Comparison of ENCODE assay signal across 21 mouse cellular contexts in the genomic region with DNA sequence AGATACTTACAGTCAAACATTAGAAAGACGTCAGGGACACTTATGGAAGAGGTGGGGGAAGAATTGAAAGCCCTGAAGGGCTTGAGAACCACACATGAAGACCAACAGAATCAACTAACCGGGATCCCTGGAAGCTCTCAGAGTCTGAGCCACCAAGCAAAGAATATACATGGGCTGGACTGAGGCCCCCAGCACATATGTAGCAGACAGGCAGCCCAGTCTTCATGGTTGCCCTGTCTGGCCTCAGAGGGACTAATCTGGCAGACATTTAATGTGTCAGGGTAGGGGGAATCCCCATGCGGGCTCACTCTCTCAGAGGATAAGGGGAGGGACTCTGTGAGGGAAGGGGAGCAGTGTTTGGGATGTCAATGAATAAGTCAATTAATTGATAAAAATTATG.
A peak's percentile ranks its signal among the peaks of the same experiment; 100 is the strongest.
DNase-seq lines count a peak whose midpoint lies in the region; ATAC-seq and TF ChIP-seq lines count a peak whose summit lies in the region.
"Had no signal": no experiment of that assay in that cellular context is flagged by ENCODE, and none has a peak within 500 bp of the region (broad histone marks: within the 10 kb centered on the region; RNA-seq: fewer than 3 reads in every experiment).

No protein-coding gene starts in this region.

- ATAC-seq in limb, embryonic 14.5 days (ENCODE audit: low FRiP score, low read depth), result no peak
- peak; percentile 46; the same call in 1 of the 2 replicates for ATAC-seq in lung, embryonic 15.5 days (ENCODE audit: borderline replicate concordance, extremely low read depth, low FRiP score, low TSS enrichment)
- ATAC-seq: forebrain, embryonic 14.5 days; forebrain, embryonic 16.5 days had no signal

- H3K9ac ChIP-seq in limb, embryonic 14.5 days (ENCODE audit: low read depth, low read length, severe bottlenecking), result no peak overlapping the region
- H3K9ac ChIP-seq in lung, embryonic 15.5 days, result no peak overlapping the region
- H3K9ac ChIP-seq: embryonic facial prominence, embryonic 13.5 days; embryonic facial prominence, embryonic 15.5 days; forebrain, embryonic 12.5 days had no signal

- no peaks in the 10 kb centered on the region for H3K27me3 ChIP-seq in limb, embryonic 14.5 days (ENCODE audit: control insufficient read depth, insufficient read depth, low read length)
- H3K27me3 ChIP-seq in limb, embryonic 10.5 days (ENCODE audit: low read depth, poor library complexity, severe bottlenecking), result no peaks in the 10 kb centered on the region
- H3K27me3 ChIP-seq in lung, embryonic 15.5 days, result no peaks in the 10 kb centered on the region
- H3K27me3 ChIP-seq: embryonic facial prominence, embryonic 13.5 days; embryonic facial prominence, embryonic 15.5 days had no signal

- 81% methylated on average over 3 of the region's 3 CpGs for WGBS in limb, embryonic 14.5 days
- 87% methylated on average over 3 of the region's 3 CpGs for WGBS in limb, embryonic 10.5 days
- WGBS in lung, embryonic 15.5 days, result 38% methylated on average over 3 of the region's 3 CpGs

- H3K4me2 ChIP-seq in limb, embryonic 14.5 days (replicated peaks; ENCODE audit: low read depth, low read length, severe bottlenecking), result no peak overlapping the region
- H3K4me2 ChIP-seq in lung, embryonic 15.5 days, result no peak overlapping the region
- H3K4me2 ChIP-seq: embryonic facial prominence, embryonic 13.5 days; embryonic facial prominence, embryonic 15.5 days; forebrain, embryonic 12.5 days had no signal

- H3K36me3 ChIP-seq in limb, embryonic 14.5 days (ENCODE audit: control insufficient read depth, insufficient read depth, low read length), result peaks cover 48% of the 10 kb centered on the region
- H3K36me3 ChIP-seq in limb, embryonic 10.5 days, result peaks cover 100% of the 10 kb centered on the region
- peaks cover 42% of the 10 kb centered on the region for H3K36me3 ChIP-seq in lung, embryonic 15.5 days
- H3K36me3 ChIP-seq: embryonic facial prominence, embryonic 13.5 days; embryonic facial prominence, embryonic 15.5 days; forebrain, embryonic 12.5 days had no signal

- TF ChIP-seq POLR2A in limb, embryonic 14.5 days (IDR thresholded peaks at IDR 0.05; ENCODE audit: borderline replicate concordance, extremely low read depth, insufficient read depth, insufficient read length), result no peak

- H3K4me1 ChIP-seq in limb, embryonic 14.5 days (ENCODE audit: control insufficient read depth, insufficient read depth, low read length), result no peaks in the 10 kb centered on the region
- no peaks in the 10 kb centered on the region for H3K4me1 ChIP-seq in limb, embryonic 10.5 days
- peaks cover 5% of the 10 kb centered on the region; the same call in 1 of the 2 replicates for H3K4me1 ChIP-seq in lung, embryonic 15.5 days
- H3K4me1 ChIP-seq: embryonic facial prominence, embryonic 13.5 days; embryonic facial prominence, embryonic 15.5 days; forebrain, embryonic 10.5 days; forebrain, embryonic 12.5 days had no signal

- H3K4me3 ChIP-seq in limb, embryonic 14.5 days (replicated peaks; ENCODE audit: low read length), result no peak overlapping the region
- H3K4me3 ChIP-seq in limb, embryonic 10.5 days, result no peak overlapping the region
- no peak overlapping the region for H3K4me3 ChIP-seq in lung, embryonic 15.5 days
- H3K4me3 ChIP-seq: embryonic facial prominence, embryonic 13.5 days; embryonic facial prominence, embryonic 15.5 days; erythroblast, embryonic 14.5 days; forebrain, embryonic 10.5 days; forebrain, embryonic 12.5 days had no signal

- no peak for DNase-seq in limb, embryonic 14.5 days (ENCODE audit: low spot score)
- no peak for DNase-seq in limb, embryonic 10.5 days (ENCODE audit: low spot score)
- no peak for DNase-seq in lung, postnatal 4 days
- DNase-seq: adrenal gland, adult 2 months; adrenal gland, postnatal 10 days; adrenal gland, postnatal 25 days; cerebellum, adult 11 months; cerebellum, adult 18-20 months; cerebellum, adult 8-10 months; cerebellum, adult 9-11 months; cerebellum, postnatal 14 days; cerebellum, postnatal 36 days; embryo, embryonic 11 days had no signal

- H3K27ac ChIP-seq in limb, embryonic 14.5 days (replicated peaks; ENCODE audit: low read depth, low read length), result 0 out of 2 replicates have a peak overlapping the region, but pooled peaks have one; percentile 33
- no peak overlapping the region for H3K27ac ChIP-seq in limb, embryonic 10.5 days
- no peak overlapping the region for H3K27ac ChIP-seq in lung, embryonic 15.5 days
- H3K27ac ChIP-seq: embryonic facial prominence, embryonic 13.5 days; embryonic facial prominence, embryonic 15.5 days; forebrain, embryonic 10.5 days; forebrain, embryonic 12.5 days had no signal

- no peaks in the 10 kb centered on the region for H3K9me3 ChIP-seq in limb, embryonic 14.5 days (ENCODE audit: control insufficient read depth, low read length)
- no peaks in the 10 kb centered on the region for H3K9me3 ChIP-seq in limb, embryonic 10.5 days (replicated peaks)
- no peaks in the 10 kb centered on the region for H3K9me3 ChIP-seq in lung, embryonic 15.5 days
- H3K9me3 ChIP-seq: embryonic facial prominence, embryonic 13.5 days; embryonic facial prominence, embryonic 15.5 days; forebrain, embryonic 10.5 days; forebrain, embryonic 12.5 days had no signal
